Mouse (Mus musculus): Measurements from ENCODE around the gene Sorcs2. TPM values are rescaled to one million over a fixed set of nuclear protein-coding genes. Genes with fewer than 3 reads are reported as not detected.

Gene Sorcs2
- total RNA-seq, 2 experiments from 2014 or later: 35.8 to 38.1 TPM

DNA sequence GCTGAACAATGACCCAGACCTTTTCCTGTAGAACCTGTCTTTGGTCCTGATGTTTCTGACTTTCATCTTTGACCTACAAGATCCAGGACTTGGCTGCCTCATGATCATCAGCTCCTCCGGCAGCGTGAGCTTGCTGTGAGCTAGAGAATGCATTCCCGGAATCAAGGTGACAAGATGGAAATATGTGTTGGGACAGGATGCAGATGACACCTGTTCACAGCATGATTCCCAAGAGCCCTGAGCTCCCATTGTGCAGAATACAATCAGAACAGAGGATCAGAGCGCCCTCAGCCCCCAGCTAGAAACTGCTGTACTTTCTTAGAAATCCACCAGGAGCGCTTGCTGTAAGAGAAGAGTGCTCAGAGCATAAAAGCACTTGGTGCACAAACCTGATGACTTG, 311.0 kb downstream of the Sorcs2 start:
- DNase-seq (ENCODE audit: low spot score in 2 of 2): no peak

GRCm38 (mm10) chr5:36085621-36086020, 312.3 kb downstream of the Sorcs2 start:
- no peak for DNase-seq (ENCODE audit: low spot score in 2 of 2)

DNA sequence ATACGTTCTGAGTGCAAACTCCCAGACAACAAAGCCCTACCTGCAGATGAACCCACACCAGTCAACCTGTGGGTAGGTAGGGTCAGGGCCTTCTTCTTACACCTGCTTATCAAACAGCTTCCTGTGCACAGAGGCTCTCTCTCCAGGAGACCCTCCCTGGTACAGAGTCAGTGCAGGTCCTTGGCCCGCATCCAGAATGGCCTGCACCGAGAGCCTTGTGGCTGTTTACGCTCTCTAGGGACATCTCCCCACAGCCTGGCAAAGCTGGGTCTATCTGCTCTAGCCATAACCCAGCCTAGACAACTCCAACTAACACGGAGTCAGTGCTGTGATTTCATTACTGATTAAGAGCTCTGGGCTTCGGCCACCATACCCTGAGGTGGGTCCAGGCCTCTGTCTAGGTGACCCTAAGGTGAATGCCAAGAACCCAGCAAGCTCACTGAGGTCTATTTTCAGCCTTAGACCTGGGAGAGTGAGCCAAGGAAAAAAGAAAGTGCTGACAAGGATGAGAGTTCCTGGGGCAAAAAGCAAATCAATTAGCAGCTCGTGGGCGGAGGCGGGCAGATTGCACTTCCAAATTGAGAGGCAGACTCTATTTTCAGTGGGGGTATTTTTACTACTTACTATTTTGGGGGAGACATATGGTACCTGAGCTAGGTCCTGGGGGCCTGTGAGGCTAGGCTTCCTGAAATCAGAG, 313.9 kb downstream of the Sorcs2 start:
- no peak for DNase-seq (ENCODE audit: low spot score in 2 of 2)

DNA sequence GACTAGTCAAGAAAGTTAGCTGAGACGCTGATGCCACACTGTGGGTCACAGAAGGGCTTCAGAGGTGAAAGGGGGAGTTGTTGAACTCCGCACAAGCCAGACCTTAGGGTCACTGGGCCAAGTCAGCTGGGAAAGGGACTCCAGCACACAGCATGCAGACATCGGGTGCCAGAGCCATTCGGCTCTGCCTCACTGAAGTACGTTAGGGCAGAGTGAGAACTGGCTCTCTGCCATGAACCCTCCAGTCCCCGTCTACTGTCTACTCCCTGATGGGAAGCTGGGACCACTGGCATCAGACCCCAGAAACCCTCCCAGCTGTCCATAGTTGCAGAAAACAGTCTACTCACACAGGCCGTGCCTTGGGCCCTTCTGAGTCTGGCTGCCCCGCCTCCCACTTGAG, 316.9 kb downstream of the Sorcs2 start:
- no peak for DNase-seq (ENCODE audit: low spot score in 2 of 2)

GRCm38 (mm10) chr5:36075172-36076074, 322.5 kb downstream of the Sorcs2 start:
- DNase-seq (ENCODE audit: low spot score in 2 of 2): peak; percentile 32 to 55

- DNase-seq (ENCODE audit: low spot score in 2 of 2): peak in 1 of 2 experiments; percentile 26
Observed at GRCm38 (mm10) chr5:36069503-36070360, 328.2 kb downstream of the Sorcs2 start.

DNA sequence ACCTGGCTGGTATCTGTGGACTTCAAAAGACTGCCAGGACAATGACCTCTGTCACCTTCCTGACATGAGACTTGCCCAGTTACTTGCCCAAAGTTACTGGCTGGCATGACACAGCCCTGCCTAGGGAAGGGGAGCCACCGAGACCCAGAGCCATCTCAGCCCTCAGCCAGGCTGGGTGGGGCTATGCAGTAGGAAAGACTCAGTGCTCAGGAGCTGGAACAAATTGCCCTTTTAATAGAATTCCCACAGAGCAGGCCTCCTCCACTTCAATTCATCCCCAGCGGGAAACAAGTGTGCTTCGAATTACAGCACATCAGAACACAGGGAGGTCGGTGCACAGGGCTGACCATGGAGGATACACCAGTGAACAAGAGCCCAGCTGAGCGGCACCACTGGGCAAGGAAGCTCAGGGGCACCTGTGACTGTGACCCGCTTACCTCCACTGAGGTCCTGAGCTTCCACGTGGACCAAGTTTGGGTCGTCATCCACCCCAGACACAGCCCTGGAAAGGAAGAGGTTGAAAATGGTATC, 330.2 kb downstream of the Sorcs2 start:
- no peak for DNase-seq (ENCODE audit: low spot score in 2 of 2)

DNA sequence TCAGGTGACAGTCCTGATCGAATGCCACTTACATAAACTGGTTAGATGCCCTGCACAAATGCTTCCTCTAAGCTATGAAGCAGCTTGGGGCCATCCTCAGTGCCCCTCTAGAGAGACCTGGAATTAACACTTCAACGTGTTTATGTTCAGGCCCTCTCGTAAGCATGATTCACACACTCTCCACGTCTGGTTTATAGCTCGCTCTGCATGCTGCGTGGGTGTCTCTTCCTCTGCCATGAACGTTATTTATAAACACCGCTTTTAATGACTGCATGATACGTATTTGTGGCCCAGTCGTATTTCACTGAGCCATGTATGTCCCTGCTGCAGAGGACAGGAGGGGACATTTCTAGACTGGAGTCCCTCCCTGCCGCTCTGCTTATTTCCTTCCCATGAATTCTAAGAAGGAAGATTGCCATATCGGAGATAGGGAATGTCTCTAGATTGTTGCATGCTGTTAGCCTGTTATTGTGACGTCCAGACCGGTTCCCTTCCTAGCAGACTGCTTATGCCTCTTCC, 340.1 kb downstream of the Sorcs2 start:
- no peak for DNase-seq (ENCODE audit: low spot score in 2 of 2)

- no peak for DNase-seq (ENCODE audit: low spot score in 2 of 2)
Observed at GRCm38 (mm10) chr5:36056921-36057320, 341.0 kb downstream of the Sorcs2 start.

- DNase-seq (ENCODE audit: low spot score in 2 of 2): no peak
Observed at GRCm38 (mm10) chr5:36055876-36056275, 342.1 kb downstream of the Sorcs2 start.

GRCm38 (mm10) chr5:36054498-36054897, 343.4 kb downstream of the Sorcs2 start:
- DNase-seq (ENCODE audit: low spot score in 2 of 2): no peak

DNA sequence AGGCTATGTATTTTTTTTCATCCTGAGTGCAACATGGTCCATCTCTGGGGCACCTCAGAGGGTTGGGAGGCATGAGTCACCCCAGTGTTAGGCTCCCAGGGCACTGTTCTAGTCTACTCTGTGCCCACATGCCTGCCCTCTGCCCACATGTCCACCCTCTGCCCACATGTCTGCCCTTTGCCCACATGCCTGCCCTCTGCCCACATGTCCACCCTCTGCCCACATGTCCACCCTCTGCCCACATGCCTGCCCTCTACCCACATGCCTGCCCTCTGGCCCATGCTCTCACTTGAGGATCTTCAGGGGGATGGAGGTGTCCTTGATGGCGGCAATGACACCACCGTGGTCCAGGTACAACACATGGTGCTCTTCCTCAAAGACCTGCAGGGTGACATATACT, 354.8 kb downstream of the Sorcs2 start:
- DNase-seq (ENCODE audit: low spot score in 2 of 2): no peak

- DNase-seq (ENCODE audit: low spot score in 2 of 2): no peak
Observed at GRCm38 (mm10) chr5:36041756-36042155, 356.2 kb downstream of the Sorcs2 start.

GRCm38 (mm10) chr5:36041236-36041562, 356.7 kb downstream of the Sorcs2 start:
- no peak for DNase-seq (ENCODE audit: low spot score in 2 of 2)

DNA sequence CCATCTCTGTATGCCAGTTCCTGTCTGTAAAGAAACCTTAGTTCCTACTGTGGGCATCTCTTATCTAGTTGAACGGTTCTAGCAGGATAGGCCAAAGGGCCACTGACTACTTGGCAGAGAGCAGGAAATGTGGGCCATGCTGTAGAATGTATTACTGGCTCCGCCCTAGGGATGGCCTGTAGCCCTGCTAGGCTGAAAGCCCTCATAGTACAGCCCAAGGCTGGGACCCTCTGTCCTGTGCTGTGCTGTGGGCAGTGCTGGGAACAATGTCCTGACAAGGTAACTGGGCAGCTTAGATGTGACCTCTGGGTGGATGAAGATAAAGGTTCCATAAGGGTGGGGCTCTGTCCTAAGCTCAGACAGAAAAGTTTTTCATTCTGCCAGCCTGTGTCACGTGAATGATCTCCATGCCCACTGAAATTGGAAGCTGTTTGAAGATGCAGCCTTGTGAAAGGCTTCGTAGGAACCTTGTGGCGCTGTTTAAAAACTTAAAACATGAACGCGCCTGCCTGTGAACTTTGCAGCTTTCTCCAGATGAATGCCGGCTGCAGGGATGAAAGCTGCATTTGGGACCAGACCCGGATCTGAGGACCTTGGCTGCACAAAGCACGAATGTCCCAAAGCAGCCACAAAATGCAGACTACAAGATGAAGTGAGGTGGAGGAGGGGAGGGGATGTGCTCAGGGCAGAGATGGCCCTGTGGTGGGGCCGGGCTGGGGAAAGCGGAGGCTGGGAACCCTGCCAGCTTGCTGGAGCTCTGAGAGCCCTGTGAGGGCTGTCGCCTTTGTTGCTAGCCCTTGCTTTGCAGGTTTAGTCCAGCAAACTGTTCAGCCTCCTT, 357.3 kb downstream of the Sorcs2 start:
- peak; percentile 74 to 84 for DNase-seq (ENCODE audit: low spot score in 2 of 2)

GRCm38 (mm10) chr5:36039596-36039995, 358.3 kb downstream of the Sorcs2 start:
- no peak for DNase-seq (ENCODE audit: low spot score in 2 of 2)

DNA sequence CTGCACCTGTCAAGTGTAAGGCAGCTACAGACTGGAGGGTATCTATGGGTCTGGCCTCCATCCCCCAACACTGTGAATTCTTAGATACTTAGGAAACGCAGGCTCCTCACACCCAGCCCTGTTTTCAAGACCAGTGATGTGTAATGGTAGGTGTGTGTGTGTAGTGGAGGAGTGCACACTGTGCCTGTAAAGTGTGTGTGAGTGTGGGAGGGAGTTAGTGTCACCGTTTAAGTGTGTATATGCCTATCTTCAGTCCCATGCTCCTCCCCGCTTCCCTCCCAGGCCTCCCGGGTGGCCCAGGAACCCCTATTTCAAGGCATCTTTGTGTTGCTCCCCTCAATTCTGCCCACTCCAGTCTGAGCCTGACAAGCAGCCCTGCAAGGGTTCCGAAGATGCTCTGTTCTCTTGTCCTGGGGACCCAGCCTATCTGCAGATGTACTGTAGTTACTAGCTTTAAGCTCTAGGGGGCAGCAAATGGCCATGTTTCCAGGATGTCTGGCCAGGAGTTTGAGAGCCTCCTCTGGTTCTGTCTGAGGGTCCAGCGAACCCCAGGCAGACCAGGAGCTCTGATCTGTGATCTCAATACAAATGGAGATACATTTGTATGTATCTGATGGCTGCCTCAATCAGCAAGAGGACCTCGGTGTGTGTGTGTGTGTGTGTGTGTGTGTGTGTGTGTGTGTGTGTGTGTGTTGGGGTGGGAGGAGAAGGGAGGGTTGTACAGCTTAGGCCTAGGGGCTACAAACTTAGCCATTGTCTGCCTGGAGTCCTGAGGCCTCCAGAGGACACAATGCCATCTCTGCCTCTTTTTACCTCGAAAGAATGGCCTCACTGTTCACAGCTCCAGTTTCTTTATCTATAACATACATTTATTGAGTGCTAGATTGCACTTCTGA, 364.2 kb downstream of the Sorcs2 start:
- no peak for DNase-seq (ENCODE audit: low spot score in 2 of 2)

- no peak for DNase-seq (ENCODE audit: low spot score in 2 of 2)
Observed at GRCm38 (mm10) chr5:36025076-36025475, 372.9 kb downstream of the Sorcs2 start.
